Mouse (Mus musculus) left cerebral cortex, adult 8-10 months (tissue): ENCODE data around the gene Sart1. TPM values are rescaled to one million over a fixed set of nuclear protein-coding genes. Genes with fewer than 3 reads are reported as not detected.
"Not testable (repeated sequence)": the region's sequence is repeated elsewhere in the genome, so short reads cannot be mapped to it uniquely, and the experiment has no call there.

ENCODE experiments used
- DNase-seq, 2 experiments: peaks; one replicate each; pipeline ENCODE4 v3.0.0; 2022; ENCODE audit warnings: low spot score in 2 of 2
- total RNA-seq, 4 experiments: library from RNA; stranded (reverse); gene quantifications; 2 replicates each; pipeline ENCODE4 v1.2.4; 2022

Gene Sart1
- total RNA-seq, 4 experiments from 2014 or later: 85.6 to 109 (median 94.2) TPM

- no peak for DNase-seq
Measured at GRCm38 (mm10) chr19:5374177-5374576, 14.3 kb downstream of the Sart1 start.

DNA sequence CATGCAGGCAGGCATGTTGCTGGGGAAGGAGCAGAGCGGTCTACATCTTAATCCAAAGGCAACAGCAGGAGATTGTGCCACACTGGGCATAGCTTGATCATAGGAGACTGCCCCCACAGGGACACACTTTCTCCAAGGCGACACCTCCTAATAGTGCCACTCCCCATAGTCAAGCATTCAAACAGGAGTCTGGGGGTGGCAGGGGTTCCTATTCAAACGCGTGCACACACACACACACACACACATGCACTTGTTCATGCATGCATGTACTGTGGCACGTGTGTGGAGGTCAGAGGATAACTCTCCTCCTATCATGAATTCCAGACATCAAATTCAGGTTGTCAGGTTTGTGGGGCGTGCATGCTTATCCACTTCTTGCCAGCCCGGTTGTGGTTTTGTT is 15.8 kb downstream of the Sart1 start:
- no peak for DNase-seq

- DNase-seq: no peak
Measured at GRCm38 (mm10) chr19:5370932-5371331, 17.6 kb downstream of the Sart1 start.

- DNase-seq: no peak
Measured at GRCm38 (mm10) chr19:5367455-5367854, 21.0 kb downstream of the Sart1 start.

DNA sequence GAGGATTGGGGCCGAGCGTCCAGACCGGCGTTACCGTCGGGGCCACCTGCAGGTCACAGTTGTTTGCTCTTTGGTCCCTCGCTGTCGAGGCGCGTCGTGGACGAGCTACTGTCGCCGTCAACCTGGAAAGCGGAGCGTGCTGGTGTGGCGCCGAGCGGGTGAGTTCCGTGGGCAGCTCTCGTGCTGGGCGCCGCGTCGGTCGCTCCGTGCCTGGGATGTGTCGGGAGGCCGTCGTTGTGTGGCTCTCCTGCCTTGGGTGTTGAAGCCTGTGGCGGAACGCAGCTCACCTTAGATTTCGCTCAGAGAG is 21.5 kb downstream of the Sart1 start, which contains the start of gene Banf1:
Gene Banf1, minus strand, starts transcription at position 116 of the 307 bp plus-strand sequence.
- DNase-seq: no peak

DNA sequence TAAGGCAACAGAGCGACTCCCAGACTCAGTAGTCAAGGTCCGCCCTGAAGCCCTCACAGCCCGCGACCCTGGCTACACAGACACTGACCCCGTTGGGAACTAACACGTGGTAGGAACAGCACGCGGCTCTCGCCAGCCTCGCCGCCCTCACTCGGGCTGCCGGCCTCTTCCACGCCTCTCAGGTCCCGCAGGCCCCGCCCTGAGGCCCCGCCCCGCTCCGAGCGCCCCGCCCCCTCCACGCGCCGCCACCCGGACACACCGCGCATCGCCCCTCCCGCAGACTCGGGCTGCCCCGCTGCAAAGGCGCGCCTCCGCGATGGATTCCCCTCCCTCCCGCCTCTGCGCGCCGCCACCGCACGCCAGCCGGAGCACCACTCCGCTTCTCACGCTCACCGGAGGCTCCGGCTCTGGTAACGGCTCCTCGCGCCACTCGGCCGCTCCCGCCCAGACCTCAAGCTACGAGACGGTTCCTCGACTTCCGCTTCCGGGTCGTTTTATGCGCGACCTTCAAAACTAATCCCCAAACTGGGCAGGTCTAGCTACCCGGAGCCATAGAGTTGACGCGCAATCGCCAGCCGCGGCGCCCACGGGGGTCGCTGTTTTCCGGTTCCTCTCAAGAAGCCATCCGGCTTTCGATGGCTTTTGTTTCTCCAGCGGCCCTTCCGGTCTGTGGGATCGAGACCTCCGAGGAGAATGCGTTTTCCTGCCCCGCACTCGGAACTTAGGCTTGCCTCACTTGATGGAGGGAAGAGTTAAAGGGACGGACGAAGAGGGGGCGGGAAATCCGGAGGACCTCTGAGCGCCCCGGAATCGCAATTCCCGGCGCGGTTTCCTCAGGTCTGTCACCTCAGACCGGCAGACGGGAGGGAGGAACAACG is 22.1 kb downstream of the Sart1 start, which contains the start of gene Eif1ad:
Gene Eif1ad, plus strand, starts transcription at position 567 of the 878 bp plus-strand sequence.
- DNase-seq: peak; percentile 94 to 97

DNA sequence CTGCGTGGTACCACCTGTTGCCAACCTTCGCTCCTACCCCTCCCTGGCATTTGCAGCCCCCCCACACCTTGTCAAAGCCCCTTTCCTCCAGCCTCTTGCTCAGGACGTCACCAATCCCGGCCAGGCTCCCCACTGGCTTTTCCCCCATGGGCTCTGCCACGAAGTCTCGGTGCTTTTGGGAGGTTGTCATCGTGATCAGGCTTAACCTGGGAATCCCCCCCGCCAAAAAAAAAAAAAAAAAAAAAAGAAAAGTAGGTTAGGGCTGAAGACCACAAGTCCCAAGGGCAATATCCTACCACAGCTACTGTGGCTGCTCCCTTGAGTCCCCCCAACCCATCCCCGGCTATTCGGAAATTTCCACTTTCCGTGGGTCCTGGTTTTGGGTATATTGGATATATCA is 22.8 kb downstream of the Sart1 start:
- no peak for DNase-seq

DNA sequence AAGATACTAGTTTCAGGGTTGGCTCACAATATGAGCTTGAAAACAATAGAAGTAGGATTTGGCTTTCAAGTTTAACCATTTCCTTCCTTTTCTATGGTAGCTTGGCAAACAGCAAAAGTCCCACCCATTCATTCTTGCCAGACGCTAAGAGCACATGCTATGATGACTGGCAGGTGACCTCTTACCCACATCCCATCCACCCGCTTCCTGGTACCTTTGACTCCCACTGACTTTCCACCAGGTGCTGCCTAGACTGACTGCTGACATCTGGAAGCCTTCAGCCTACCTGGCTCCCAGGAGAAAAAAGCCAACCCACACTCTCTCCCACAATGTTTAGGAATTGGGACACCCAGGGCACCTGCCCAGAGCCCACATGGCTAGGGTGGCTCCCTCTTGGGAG is 24.4 kb downstream of the Sart1 start:
- no peak for DNase-seq

- no peak for DNase-seq
Measured at GRCm38 (mm10) chr19:5362186-5362585, 26.3 kb downstream of the Sart1 start.

- no peak for DNase-seq
Measured at GRCm38 (mm10) chr19:5356080-5356479, 32.4 kb downstream of the Sart1 start.

- DNase-seq: no peak
Measured at GRCm38 (mm10) chr19:5353609-5354008, 34.9 kb downstream of the Sart1 start.

- DNase-seq: not testable (repeated sequence)
Measured at GRCm38 (mm10) chr19:5349502-5349873, 39.0 kb downstream of the Sart1 start, which contains the start of gene Cst6. Cst6 (minus strand) TSS chr19:5349574.

- DNase-seq: peak in 1 of 2 experiments; percentile 37
Measured at GRCm38 (mm10) chr19:5348526-5349501, 39.7 kb downstream of the Sart1 start.

DNA sequence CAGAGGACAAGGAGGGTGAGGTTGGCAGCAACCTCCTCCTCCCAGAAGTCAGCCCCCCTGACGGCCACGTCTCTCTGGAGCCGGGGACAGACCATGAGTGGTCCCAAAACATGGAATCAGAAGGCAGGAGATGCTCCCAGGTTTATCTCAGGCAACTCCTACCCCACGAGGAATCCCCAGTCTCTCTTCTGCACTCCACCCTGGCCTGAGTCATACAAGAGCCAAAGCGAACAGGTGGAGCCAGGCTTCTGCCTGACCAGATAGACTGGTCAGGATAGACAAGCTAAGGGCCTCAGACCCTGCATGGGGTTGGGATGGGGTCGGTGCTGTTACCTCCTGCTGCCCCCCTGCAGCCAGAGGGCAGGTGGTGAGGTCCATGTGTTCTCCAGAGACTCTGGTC is 40.4 kb downstream of the Sart1 start:
- no peak for DNase-seq

DNA sequence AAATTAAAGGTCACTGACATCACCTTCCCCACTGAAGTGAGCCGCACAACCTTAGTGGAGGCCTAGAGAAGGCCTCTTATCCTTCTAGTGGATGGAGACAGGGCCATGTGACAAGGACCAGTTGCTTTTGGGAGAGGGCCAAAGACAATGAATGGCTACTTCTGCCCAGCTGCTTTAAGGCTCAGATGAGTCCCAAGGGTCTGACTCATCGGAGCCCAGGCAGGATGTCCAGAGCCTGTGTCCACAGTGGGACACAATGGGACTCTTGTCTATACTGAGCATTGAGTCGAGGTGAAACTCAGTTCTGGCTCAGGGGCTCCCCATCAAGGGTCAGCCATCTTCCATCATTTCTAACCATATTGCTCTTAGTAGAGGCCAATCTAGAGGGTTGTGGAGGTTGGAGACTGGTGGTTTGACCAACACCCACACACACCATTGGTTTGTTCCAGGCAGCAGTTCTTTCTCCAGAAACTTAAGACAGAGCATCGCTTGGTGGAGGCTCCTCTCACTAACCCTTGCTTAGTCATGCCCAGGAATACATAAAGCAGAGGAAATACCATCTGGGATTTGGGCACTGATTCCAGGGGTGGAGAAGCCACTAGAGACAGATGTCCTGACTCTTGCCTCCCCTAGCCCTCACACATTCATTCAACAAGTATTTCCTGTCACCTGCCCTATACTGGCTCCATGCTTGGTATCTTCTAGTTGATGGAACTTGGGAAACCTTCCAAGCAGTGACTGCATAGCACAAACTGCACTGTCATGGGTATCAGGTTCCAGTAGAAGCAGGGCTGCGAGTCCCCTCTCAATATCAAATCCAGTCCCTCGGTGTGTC is 43.0 kb downstream of the Sart1 start:
- no peak for DNase-seq

DNA sequence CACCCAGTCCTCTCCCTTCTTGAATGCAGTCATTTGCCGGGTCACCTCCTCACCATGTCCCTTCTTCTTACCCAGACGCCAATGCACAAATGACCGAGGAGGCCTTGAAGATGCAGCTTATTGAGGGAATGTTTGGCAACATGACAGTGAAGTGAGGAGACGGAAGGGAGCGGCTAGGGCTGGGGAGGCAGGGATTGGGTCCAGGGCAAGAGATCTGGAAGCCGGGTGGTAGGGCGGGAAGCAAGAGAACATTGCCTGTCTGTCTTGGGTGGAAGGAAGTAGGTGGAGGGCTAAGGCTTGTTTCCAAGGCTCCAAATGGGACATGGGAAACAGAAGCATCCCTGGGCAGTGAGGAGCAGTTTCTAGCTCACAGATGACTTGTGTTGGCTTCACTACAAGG is 47.1 kb downstream of the Sart1 start:
- DNase-seq: no peak

- DNase-seq: peak; percentile 29 to 53
Measured at GRCm38 (mm10) chr19:5337975-5338374, 50.5 kb downstream of the Sart1 start.

- no peak for DNase-seq
Measured at GRCm38 (mm10) chr19:5335441-5335840, 53.1 kb downstream of the Sart1 start, which contains the start of gene Catsper1. Catsper1 (plus strand) TSS chr19:5335741.

DNA sequence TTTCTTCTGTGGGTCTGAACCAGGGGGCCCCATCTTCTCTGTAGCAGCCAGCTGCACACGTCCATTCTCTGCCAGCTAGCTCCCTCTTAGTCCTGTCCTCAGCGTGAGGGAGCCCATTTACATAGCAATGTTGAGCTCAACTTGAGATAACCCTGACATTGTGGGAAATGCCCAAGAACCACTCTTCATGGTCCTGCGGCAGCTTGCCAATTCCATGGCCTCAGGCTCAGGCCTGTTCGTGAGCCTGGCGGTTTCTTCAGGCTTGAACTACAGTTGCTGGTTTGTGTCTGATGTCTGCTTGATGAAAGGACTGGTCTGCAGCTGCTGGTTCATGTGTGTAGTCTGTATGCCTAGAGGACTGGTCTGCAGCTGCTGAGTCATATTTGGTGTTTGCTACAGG is 53.8 kb downstream of the Sart1 start:
- DNase-seq: no peak

DNA sequence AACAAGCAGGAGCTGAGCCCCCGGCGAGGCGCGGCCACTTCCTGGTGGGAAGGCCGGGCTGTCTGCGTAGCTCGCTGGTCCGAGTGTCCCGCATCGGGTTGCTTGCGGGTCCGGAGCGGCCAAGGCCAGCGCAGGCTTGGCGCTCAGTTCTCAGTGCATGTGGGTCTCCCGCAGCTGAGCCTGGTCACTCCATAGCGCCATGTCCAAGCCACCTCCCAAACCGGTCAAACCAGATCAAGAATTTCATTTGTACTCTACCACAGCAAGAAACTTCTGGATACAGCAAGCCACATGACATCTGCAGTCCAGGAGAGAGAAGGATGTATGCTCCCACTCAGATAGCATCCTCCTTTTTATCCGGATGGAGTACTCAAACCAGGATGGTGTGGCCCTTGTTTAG is 60.5 kb downstream of the Sart1 start:
- no peak for DNase-seq
